Comparison of ENCODE assay signal across 8 mouse cellular contexts in the genomic region with DNA sequence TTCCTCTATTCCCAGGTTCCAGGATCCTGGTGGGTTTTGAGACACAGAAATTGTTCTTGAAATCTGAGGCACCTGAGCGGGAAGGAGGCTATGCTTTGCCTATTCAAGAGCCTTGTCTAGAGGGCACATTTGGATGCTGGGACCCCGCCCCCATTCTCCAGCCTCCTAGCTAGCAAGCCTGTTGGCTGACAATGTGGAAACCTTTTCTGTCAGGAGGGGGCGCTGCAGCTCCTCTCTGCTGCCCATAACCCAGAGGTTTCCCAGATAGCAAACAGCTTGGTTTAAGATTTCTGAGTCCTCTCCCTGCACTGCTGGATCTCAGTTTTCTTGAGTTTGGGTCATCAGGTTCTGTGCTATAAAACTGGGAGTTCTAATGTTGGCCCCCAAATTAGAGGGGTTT.
A peak's percentile ranks its signal among the peaks of the same experiment; 100 is the strongest.
DNase-seq lines count a peak whose midpoint lies in the region; ATAC-seq and TF ChIP-seq lines count a peak whose summit lies in the region.

No protein-coding gene starts in this region.

- DNase-seq in MN1 (ENCODE audit: low spot score), result peak; percentile 24
- DNase-seq in forebrain, embryonic 14.5 days (ENCODE audit: low spot score), result peak; percentile 88
- DNase-seq in layer of hippocampus, adult 9-10 months (ENCODE audit: low spot score), result peak; percentile 76
- peak; percentile 83 for DNase-seq in lung, postnatal 0 days (ENCODE audit: low spot score)
- peak; percentile 86 for DNase-seq in right cerebral cortex, adult 18-20 months
- no peak for DNase-seq in spleen, postnatal 36 days (ENCODE audit: low spot score in 2 of 2)

- H3K4me3 ChIP-seq in forebrain, embryonic 14.5 days (ENCODE audit: low read depth, low read length), result no peak overlapping the region
- H3K4me3 ChIP-seq in lung, postnatal 0 days (ENCODE audit: low read depth, low read length), result no peak overlapping the region

- H3K9me3 ChIP-seq in forebrain, embryonic 14.5 days (replicated peaks; ENCODE audit: control insufficient read depth, low read length), result no peaks in the 10 kb centered on the region
- H3K9me3 ChIP-seq in lung, postnatal 0 days (ENCODE audit: low read length), result no peaks in the 10 kb centered on the region

- H3K27ac ChIP-seq in forebrain, embryonic 14.5 days (ENCODE audit: low read depth, low read length), result no peak overlapping the region
- no peak overlapping the region for H3K27ac ChIP-seq in lung, postnatal 0 days (ENCODE audit: low read length)

- H3K9ac ChIP-seq in forebrain, embryonic 14.5 days (ENCODE audit: low read length), result no peak overlapping the region
- H3K9ac ChIP-seq in lung, postnatal 0 days (replicated peaks; ENCODE audit: low read depth), result no peak overlapping the region

- TF ChIP-seq CTCF in lung, postnatal 0 days (IDR thresholded peaks at IDR 0.05), result peak; percentile 85

- TF ChIP-seq EP300 in lung, postnatal 0 days (IDR thresholded peaks at IDR 0.05), result no peak

- WGBS in forebrain, embryonic 14.5 days, result 5% methylated on average over 3 of the region's 3 CpGs
- 13% methylated on average over 3 of the region's 3 CpGs for WGBS in lung, postnatal 0 days

- H3K27me3 ChIP-seq in forebrain, embryonic 14.5 days (replicated peaks; ENCODE audit: control insufficient read depth, insufficient read depth, low read length), result no peaks in the 10 kb centered on the region
- H3K27me3 ChIP-seq in lung, postnatal 0 days (replicated peaks; ENCODE audit: insufficient read depth, low read length), result no peaks in the 10 kb centered on the region

- H3K36me3 ChIP-seq in forebrain, embryonic 14.5 days (ENCODE audit: control insufficient read depth, insufficient read depth, low read length), result peaks cover 8% of the 10 kb centered on the region
- H3K36me3 ChIP-seq in lung, postnatal 0 days (ENCODE audit: insufficient read depth, low read length), result no peaks in the 10 kb centered on the region

- no peak overlapping the region for H3K4me2 ChIP-seq in forebrain, embryonic 14.5 days (ENCODE audit: low read length)
- H3K4me2 ChIP-seq in lung, postnatal 0 days (replicated peaks; ENCODE audit: low read depth, low read length), result no peak overlapping the region

- peaks cover 20% of the 10 kb centered on the region; the same call in 1 of the 2 replicates for H3K4me1 ChIP-seq in forebrain, embryonic 14.5 days (ENCODE audit: control insufficient read depth, insufficient read depth, low read length)
- no peaks in the 10 kb centered on the region for H3K4me1 ChIP-seq in lung, postnatal 0 days (ENCODE audit: insufficient read depth, low read depth, low read length)

- peak; percentile 26; the same call in 1 of the 2 replicates for ATAC-seq in cerebellum, adult (ENCODE audit: insufficient number of reproducible peaks, low FRiP score, low TSS enrichment)
- peak; percentile 69 for ATAC-seq in forebrain, embryonic 14.5 days
- ATAC-seq in hematopoietic stem cell, adult 5-6 weeks (replicated peaks in 1 of 2; ENCODE audit: insufficient read depth in 1 of 2, low FRiP score in 2 of 2, low TSS enrichment in 1 of 2, low read depth in 1 of 2, poor library complexity in 2 of 2, severe bottlenecking in 2 of 2), result 0 out of 4 replicates have a peak, but pooled peaks have one; percentile 37 to 55
- peak; percentile 62 for ATAC-seq in lung, postnatal 0 days

Comparison
In these comparisons a context has a peak if more than half of its experiments do, and no peak if none do; other contexts are left out.
1. DNase-seq: peak in MN1 (single experiment), forebrain, embryonic 14.5 days (single experiment), layer of hippocampus, adult 9-10 months (single experiment), lung, postnatal 0 days (single experiment) and right cerebral cortex, adult 18-20 months (single experiment); none in spleen, postnatal 36 days (0 of 2).
2. Peak in every context shown above with its lines, with median percentiles within 50 percentile points of each other: ATAC-seq.